Mouse (Mus musculus) heart, adult 9 months (tissue): ENCODE measurements around the gene Anapc5.

Experiments used
- DNase-seq, 2 experiments: peaks; one replicate each; pipeline ENCODE4 v3.0.0; 2022; ENCODE audit warnings: low spot score in 2 of 2

Anapc5 gene

GRCm38 (mm10) chr5:122769101-122769568, 52.0 kb downstream of the Anapc5 start:
- no peak for DNase-seq

GRCm38 (mm10) chr5:122767283-122767682, 53.9 kb downstream of the Anapc5 start:
- no peak for DNase-seq

- DNase-seq = no peak
Observed at GRCm38 (mm10) chr5:122764032-122764464, 57.1 kb downstream of the Anapc5 start.

- no peak for DNase-seq
Observed at GRCm38 (mm10) chr5:122763271-122764031, 57.7 kb downstream of the Anapc5 start.

- DNase-seq = no peak
Observed at GRCm38 (mm10) chr5:122756680-122757079, 64.5 kb downstream of the Anapc5 start.

- no peak for DNase-seq
Observed at GRCm38 (mm10) chr5:122756144-122756543, 65.0 kb downstream of the Anapc5 start.

- no peak for DNase-seq
Observed at GRCm38 (mm10) chr5:122755620-122756019, 65.5 kb downstream of the Anapc5 start.

GRCm38 (mm10) chr5:122754477-122754876, 66.7 kb downstream of the Anapc5 start:
- DNase-seq = no peak

- DNase-seq = no peak
Observed at GRCm38 (mm10) chr5:122747950-122748349, 73.2 kb downstream of the Anapc5 start.

GRCm38 (mm10) chr5:122743880-122744422, 77.2 kb downstream of the Anapc5 start:
- no peak for DNase-seq
